Mouse (Mus musculus): ENCODE data around the gene Arrdc2. TPM values are rescaled to one million over a fixed set of nuclear protein-coding genes. Genes with fewer than 3 reads are reported as not detected.

The Arrdc2 gene
- 72.5 and 86.1 TPM in 2 replicates for polyA plus RNA-seq (2012; rRNA removed)

GRCm38 (mm10) chr8:70839408-70840351, at the start of gene Arrdc2:
TSS of gene Arrdc2 (minus strand) at chr8:70839720.

GRCm38 (mm10) chr8:70873364-70873985, 34.0 kb upstream of the Arrdc2 start, which contains the start of gene Ccdc124:
TSS of gene Ccdc124 (minus strand) at chr8:70873935.

GRCm38 (mm10) chr8:70862824-70863641, 23.5 kb upstream of the Arrdc2 start, which contains the start of gene Kcnn1:
TSS of gene Kcnn1 (minus strand) at chr8:70863258.

GRCm38 (mm10) chr8:70808239-70808638, 31.3 kb downstream of the Arrdc2 start, which contains the start of gene Il12rb1:
TSS of gene Il12rb1 (plus strand) at chr8:70808449.

GRCm38 (mm10) chr8:70804481-70805206, 34.9 kb downstream of the Arrdc2 start, which contains the start of gene Mast3:
TSS of gene Mast3 (minus strand) at chr8:70805054.

Other genes with a start within 250 kb of the Arrdc2 start
- 170 and 176 TPM in 2 replicates for gene Isyna1, start 245.3 kb downstream of the Arrdc2 start, polyA plus RNA-seq (2012; rRNA removed)
- 312 and 345 TPM in 2 replicates for gene Ssbp4, start 230.8 kb downstream of the Arrdc2 start, polyA plus RNA-seq (2012; rRNA removed)
- 7.2 and 7.9 TPM in 2 replicates for gene Lrrc25, start 223.6 kb downstream of the Arrdc2 start, polyA plus RNA-seq (2012; rRNA removed)
- gene Gdf15, start 207.3 kb downstream of the Arrdc2 start, polyA plus RNA-seq (2012; rRNA removed), result 19.1 and 30.3 TPM in 2 replicates
- gene Pgpep1, start 179.3 kb downstream of the Arrdc2 start, polyA plus RNA-seq (2012; rRNA removed), result 57.3 and 63.9 TPM in 2 replicates
- 119 and 132 TPM in 2 replicates for gene Lsm4, start 166.5 kb downstream of the Arrdc2 start, polyA plus RNA-seq (2012; rRNA removed)
- gene Jund, start 140.8 kb downstream of the Arrdc2 start, polyA plus RNA-seq (2012; rRNA removed), result 1,330 and 1,620 TPM in 2 replicates
- 0.02 TPM in 1 of 2 replicates, not detected in the other for gene Iqcn, start 136.3 kb downstream of the Arrdc2 start, polyA plus RNA-seq (2012; rRNA removed)
- 112 and 176 TPM in 2 replicates for gene Gm3336, start 121.2 kb downstream of the Arrdc2 start, polyA plus RNA-seq (2012; rRNA removed)
- 3.6 and 6.5 TPM in 2 replicates for gene Pde4c, start 116.0 kb downstream of the Arrdc2 start, polyA plus RNA-seq (2012; rRNA removed)
- gene Rab3a, start 85.0 kb downstream of the Arrdc2 start, polyA plus RNA-seq (2012; rRNA removed), result 30.4 and 40.0 TPM in 2 replicates
- gene Mpv17l2, start 78.8 kb downstream of the Arrdc2 start, polyA plus RNA-seq (2012; rRNA removed), result 180 and 188 TPM in 2 replicates
- 187 and 190 TPM in 2 replicates for gene Pik3r2, start 63.0 kb downstream of the Arrdc2 start, polyA plus RNA-seq (2012; rRNA removed)
- gene Mast3, start 34.7 kb downstream of the Arrdc2 start, polyA plus RNA-seq (2012; rRNA removed), result 48.4 and 51.8 TPM in 2 replicates
- 0.54 and 0.99 TPM in 2 replicates for gene Il12rb1, start 31.3 kb downstream of the Arrdc2 start, polyA plus RNA-seq (2012; rRNA removed)
- 4.9 and 5.2 TPM in 2 replicates for gene Kcnn1, start 23.5 kb upstream of the Arrdc2 start, polyA plus RNA-seq (2012; rRNA removed)
- 60.1 and 69.5 TPM in 2 replicates for gene Ccdc124, start 34.2 kb upstream of the Arrdc2 start, polyA plus RNA-seq (2012; rRNA removed)
- 0.98 and 1.3 TPM in 2 replicates for gene Slc5a5, start 53.0 kb upstream of the Arrdc2 start, polyA plus RNA-seq (2012; rRNA removed)
- gene Rpl18a, start 57.7 kb upstream of the Arrdc2 start, polyA plus RNA-seq (2012; rRNA removed), result 6,304 and 7,565 TPM in 2 replicates
- 36.4 and 41.9 TPM in 2 replicates for gene Map1s, start 66.2 kb upstream of the Arrdc2 start, polyA plus RNA-seq (2012; rRNA removed)